Mouse (Mus musculus) liver, embryonic 13.5 days (tissue): ENCODE measurements around the gene Nck1. TPM values are rescaled to one million over a fixed set of nuclear protein-coding genes. Genes with fewer than 3 reads are reported as not detected.

Experiments used
- ATAC-seq: fragments of 200-750 bp; cut with Nextera tagmentation; 2 replicates; pipeline ENCODE4 v1.8.0; 2017; ENCODE audit warnings: low read depth, mild to moderate bottlenecking, moderate number of reproducible peaks, moderate library complexity
- DNase-seq: peaks from one replicate; pipeline ENCODE4 v3.0.0; 2022
- H3K27ac ChIP-seq: fragments of 300-500 bp; sonication (generic); 2 replicates; pipeline ENCODE4 v1.5.1; 2015; ENCODE audit warnings: moderate library complexity, mild to moderate bottlenecking, inconsistent platforms
- H3K27me3 ChIP-seq: fragments of 300-500 bp; sonication (generic); 2 replicates; pipeline ENCODE4 v1.6.1; 2015; ENCODE audit warnings: mild to moderate bottlenecking, inconsistent platforms
- H3K36me3 ChIP-seq: fragments of 300-500 bp; sonication (generic); 2 replicates; pipeline ENCODE4 v1.6.1; 2015; ENCODE audit warnings: mild to moderate bottlenecking, inconsistent platforms
- H3K4me1 ChIP-seq: fragments of 300-500 bp; sonication (generic); replicated peaks from 2 replicates; pipeline ENCODE4 v1.6.1; 2015; ENCODE audit warnings: inconsistent platforms
- H3K4me2 ChIP-seq: fragments of 300-500 bp; sonication (generic); 2 replicates; pipeline ENCODE4 v1.6.1; 2015; ENCODE audit warnings: inconsistent platforms, mild to moderate bottlenecking, moderate library complexity
- H3K4me3 ChIP-seq: fragments of 300-500 bp; sonication (generic); replicated peaks from 2 replicates; pipeline ENCODE4 v1.5.1; 2015; ENCODE audit warnings: mild to moderate bottlenecking, inconsistent platforms
- H3K9ac ChIP-seq: fragments of 300-500 bp; sonication (generic); 2 replicates; pipeline ENCODE4 v1.6.1; 2015; ENCODE audit warnings: mild to moderate bottlenecking, inconsistent platforms
- H3K9me3 ChIP-seq: fragments of 300-500 bp; sonication (generic); replicated peaks from 2 replicates; pipeline ENCODE4 v1.6.1; 2016; ENCODE audit warnings: inconsistent platforms
- WGBS: fragments of 180-500 bp; shearing (Covaris S2); methylation state at CpG from one replicate; pipeline ENCODE4 v1.1.7; 2015; ENCODE audit not compliant: insufficient replicate concordance; 5-methylcytosine and 5-hydroxymethylcytosine counted together
- polyA plus RNA-seq: library from polyadenylated mRNA; unstranded; fragments of >200 nt; fragmentation: Nextera tagmentation; extraction: Ambion mirVana; gene quantifications from 2 replicates; pipeline ENCODE4 v1.2.1, GENCODE M21; 2015

The Nck1 gene
- polyA plus RNA-seq, 1 experiment from 2014 or later = 24.8 TPM

- no peak overlapping the region for H3K4me3 ChIP-seq
- ATAC-seq (no peak), DNase-seq (no peak)
- H3K27me3 ChIP-seq = no peaks in the 10 kb centered on the region
- H3K36me3 ChIP-seq = no peaks in the 10 kb centered on the region
- no peak overlapping the region for H3K27ac ChIP-seq
- H3K4me2 ChIP-seq = no peak overlapping the region
- no peak overlapping the region for H3K9ac ChIP-seq
- WGBS = 78% methylated on average over 6 of the region's 6 CpGs
- peaks cover 6% of the 10 kb centered on the region; the same call in 1 of the 2 replicates for H3K4me1 ChIP-seq
- no peaks in the 10 kb centered on the region for H3K9me3 ChIP-seq
These were observed 57.0 kb downstream of the Nck1 start for GRCm38 (mm10) chr9:100488969-100489368.

- 71% methylated on average over 7 of the region's 7 CpGs for WGBS
- Histone ChIP-seq H3K9ac (no peak overlapping the region), H3K4me1 (peaks cover 6% of the 10 kb centered on the region; the same call in 1 of the 2 replicates), H3K27ac (no peak overlapping the region), H3K36me3 (no peaks in the 10 kb centered on the region), H3K4me3 (no peak overlapping the region), H3K27me3 (no peaks in the 10 kb centered on the region), H3K9me3 (no peaks in the 10 kb centered on the region), H3K4me2 (no peak overlapping the region)
- DNase-seq (no peak), ATAC-seq (no peak)
These were observed 57.7 kb downstream of the Nck1 start for GRCm38 (mm10) chr9:100488056-100488713.

GRCm38 (mm10) chr9:100486431-100486830, 59.5 kb downstream of the Nck1 start, which contains the start of gene Il20rb:
TSS of gene Il20rb (minus strand) at chr9:100486788.
- Histone ChIP-seq H3K9me3 (no peaks in the 10 kb centered on the region), H3K27me3 (no peaks in the 10 kb centered on the region), H3K4me2 (no peak within 1 kb of the TSS), H3K4me1 (peaks cover 6% of the 10 kb centered on the region; the same call in 1 of the 2 replicates), H3K36me3 (no peaks in the 10 kb centered on the region), H3K4me3 (no peak within 1 kb of the TSS), H3K27ac (no peak within 1 kb of the TSS), H3K9ac (no peak within 1 kb of the TSS)
- WGBS = 79% methylated on average over 5 of the region's 5 CpGs
- ATAC-seq (no peak), DNase-seq (no peak)

- Histone ChIP-seq H3K4me1 (peaks cover 6% of the 10 kb centered on the region; the same call in 1 of the 2 replicates), H3K9ac (no peak overlapping the region), H3K4me2 (no peak overlapping the region), H3K9me3 (no peaks in the 10 kb centered on the region), H3K27ac (no peak overlapping the region), H3K4me3 (no peak overlapping the region), H3K27me3 (no peaks in the 10 kb centered on the region), H3K36me3 (no peaks in the 10 kb centered on the region)
- WGBS = 72% methylated on average over 5 of the region's 5 CpGs
- DNase-seq (no peak), ATAC-seq (no peak)
These were observed 62.6 kb downstream of the Nck1 start for GRCm38 (mm10) chr9:100483318-100483717.

GRCm38 (mm10) chr9:100481626-100482025, 64.3 kb downstream of the Nck1 start:
- no peak overlapping the region for H3K4me3 ChIP-seq
- H3K4me2 ChIP-seq = no peak overlapping the region
- WGBS = 73% methylated on average over 6 of the region's 6 CpGs
- no peak for ATAC-seq
- DNase-seq = no peak
- no peak overlapping the region for H3K9ac ChIP-seq
- no peaks in the 10 kb centered on the region for H3K36me3 ChIP-seq
- H3K4me1 ChIP-seq = peaks cover 5% of the 10 kb centered on the region; the same call in 1 of the 2 replicates
- no peaks in the 10 kb centered on the region for H3K9me3 ChIP-seq
- H3K27ac ChIP-seq = no peak overlapping the region
- H3K27me3 ChIP-seq = no peaks in the 10 kb centered on the region

GRCm38 (mm10) chr9:100474056-100474455, 71.9 kb downstream of the Nck1 start:
- ATAC-seq = no peak
- DNase-seq = no peak
- Histone ChIP-seq H3K36me3 (no peaks in the 10 kb centered on the region), H3K4me2 (no peak overlapping the region), H3K4me1 (no peaks in the 10 kb centered on the region), H3K27me3 (no peaks in the 10 kb centered on the region), H3K4me3 (no peak overlapping the region), H3K9ac (no peak overlapping the region), H3K27ac (no peak overlapping the region), H3K9me3 (no peaks in the 10 kb centered on the region)
- 73% methylated on average over 1 of the region's 1 CpGs for WGBS

- WGBS = 73% methylated on average over 6 of the region's 6 CpGs
These were observed 72.6 kb downstream of the Nck1 start for GRCm38 (mm10) chr9:100473361-100473760.

GRCm38 (mm10) chr9:100472931-100473330, 73.0 kb downstream of the Nck1 start:
- Histone ChIP-seq H3K9ac (no peak overlapping the region), H3K4me3 (no peak overlapping the region), H3K36me3 (no peaks in the 10 kb centered on the region), H3K9me3 (no peaks in the 10 kb centered on the region), H3K4me2 (no peak overlapping the region), H3K27me3 (no peaks in the 10 kb centered on the region), H3K27ac (no peak overlapping the region), H3K4me1 (no peaks in the 10 kb centered on the region)
- DNase-seq (no peak), ATAC-seq (no peak)
- WGBS = 83% methylated on average over 8 of the region's 8 CpGs

More at GRCm38 (mm10) chr9:100473361-100473760, 72.6 kb downstream of the Nck1 start:
- Histone ChIP-seq H3K9me3 (no peaks in the 10 kb centered on the region), H3K9ac (no peak overlapping the region), H3K27me3 (no peaks in the 10 kb centered on the region), H3K27ac (no peak overlapping the region), H3K4me3 (no peak overlapping the region), H3K4me1 (no peaks in the 10 kb centered on the region), H3K36me3 (no peaks in the 10 kb centered on the region), H3K4me2 (no peak overlapping the region)
- DNase-seq = no peak
- no peak for ATAC-seq

GRCm38 (mm10) chr9:100471605-100471953, 74.4 kb downstream of the Nck1 start:
- H3K27me3 ChIP-seq = no peaks in the 10 kb centered on the region
- H3K4me2 ChIP-seq = no peak overlapping the region
- H3K4me3 ChIP-seq = no peak overlapping the region
- no peak overlapping the region for H3K9ac ChIP-seq
- no peak for DNase-seq
- H3K9me3 ChIP-seq = no peaks in the 10 kb centered on the region
- H3K27ac ChIP-seq = no peak overlapping the region
- no peak for ATAC-seq
- no peaks in the 10 kb centered on the region for H3K36me3 ChIP-seq
- H3K4me1 ChIP-seq = no peaks in the 10 kb centered on the region
- 53% methylated on average over 4 of the region's 4 CpGs for WGBS

- Histone ChIP-seq H3K4me1 (no peaks in the 10 kb centered on the region), H3K4me3 (no peak overlapping the region), H3K36me3 (no peaks in the 10 kb centered on the region), H3K27me3 (no peaks in the 10 kb centered on the region), H3K27ac (no peak overlapping the region), H3K9me3 (no peaks in the 10 kb centered on the region), H3K9ac (no peak overlapping the region), H3K4me2 (no peak overlapping the region)
- DNase-seq = no peak
- ATAC-seq = no peak
- 62% methylated on average over 8 of the region's 8 CpGs for WGBS
These were observed 74.9 kb downstream of the Nck1 start for GRCm38 (mm10) chr9:100470936-100471604.

GRCm38 (mm10) chr9:100470228-100470627, 75.7 kb downstream of the Nck1 start:
- Histone ChIP-seq H3K36me3 (no peaks in the 10 kb centered on the region), H3K27me3 (no peaks in the 10 kb centered on the region), H3K4me1 (no peaks in the 10 kb centered on the region), H3K9me3 (no peaks in the 10 kb centered on the region), H3K4me3 (no peak overlapping the region), H3K27ac (no peak overlapping the region), H3K4me2 (no peak overlapping the region), H3K9ac (no peak overlapping the region)
- DNase-seq (no peak), ATAC-seq (no peak)
- WGBS = 28% methylated on average over 1 of the region's 1 CpGs

- no peak overlapping the region for H3K4me3 ChIP-seq
- WGBS = 79% methylated on average over 3 of the region's 3 CpGs
- H3K27me3 ChIP-seq = no peaks in the 10 kb centered on the region
- no peaks in the 10 kb centered on the region for H3K36me3 ChIP-seq
- H3K27ac ChIP-seq = no peak overlapping the region
- H3K4me1 ChIP-seq = no peaks in the 10 kb centered on the region
- no peak for ATAC-seq
- no peak overlapping the region for H3K4me2 ChIP-seq
- DNase-seq = no peak
- no peaks in the 10 kb centered on the region for H3K9me3 ChIP-seq
- no peak overlapping the region for H3K9ac ChIP-seq
These were observed 76.3 kb downstream of the Nck1 start for GRCm38 (mm10) chr9:100469681-100470080.
